Mouse (Mus musculus): ENCODE measurements around the gene Kcnn3.

- no peak for TF ChIP-seq POLR2A (IDR thresholded peaks at IDR 0.05; ENCODE audit: extremely low read depth, insufficient read depth, low read length)
- TF ChIP-seq CTCF (IDR thresholded peaks at IDR 0.05; ENCODE audit: extremely low read depth, insufficient read depth, low read length) = no peak
These were observed 179.0 kb downstream of the Kcnn3 start for GRCm38 (mm10) chr3:89698958-89699357.
